Mouse (Mus musculus): ENCODE measurements around the gene Fam76a.

DNA sequence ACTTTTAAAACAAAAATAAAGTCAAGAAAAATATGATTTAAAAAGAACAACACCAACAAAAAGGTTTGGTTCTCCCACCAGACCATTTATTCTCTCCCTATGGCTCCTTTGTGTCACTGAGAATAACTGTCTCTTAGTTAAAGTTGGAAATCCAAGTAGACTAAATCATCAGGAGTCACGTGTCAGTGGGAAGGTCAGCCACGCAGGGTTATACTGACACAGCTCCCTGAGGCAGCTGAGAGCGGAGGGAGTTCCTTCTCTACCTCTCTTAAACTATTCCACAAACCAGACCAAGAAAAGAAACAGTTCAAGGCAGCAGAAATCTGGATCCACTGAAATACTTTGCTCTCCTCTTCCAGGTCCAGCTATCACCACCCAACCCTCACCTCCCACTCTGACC, 51.2 kb downstream of the Fam76a start:
- no peak for TF ChIP-seq CTCF (IDR thresholded peaks at IDR 0.05)
- TF ChIP-seq POLR2A (IDR thresholded peaks at IDR 0.05; ENCODE audit: insufficient read depth, low read depth, low read length) = no peak
- no peak for TF ChIP-seq EP300 (IDR thresholded peaks at IDR 0.05; ENCODE audit: insufficient read depth, low read depth, low read length)
